Mouse (Mus musculus) hematopoietic stem cell, adult 5-6 weeks (primary cell): ENCODE measurements around the gene Gm5269. TPM values are rescaled to one million over a fixed set of nuclear protein-coding genes. Genes with fewer than 3 reads are reported as not detected.

Experiments
- ATAC-seq, 2 experiments: fragments of 125-278 bp in 1 of 2; replicated peaks in 1 of 2; 2 replicates each; pipeline ENCODE4 v1.8.0; 2016 to 2017; ENCODE audit warnings: inconsistent platforms in 2 of 2, mild to moderate bottlenecking in 2 of 2, moderate number of reproducible peaks in 2 of 2, low read depth in 1 of 2, moderate TSS enrichment in 1 of 2; ENCODE audit not compliant: low FRiP score in 2 of 2, poor library complexity in 2 of 2, severe bottlenecking in 2 of 2, insufficient read depth in 1 of 2, low TSS enrichment in 1 of 2
- total RNA-seq: library from RNA; stranded (forward); fragments of 172-1452, 232-1000 nt; gene quantifications from 2 replicates; pipeline ENCODE4 v1.2.3, GENCODE M21; 2017

Gm5269 gene
- total RNA-seq, result not detected in 2 replicates

DNA sequence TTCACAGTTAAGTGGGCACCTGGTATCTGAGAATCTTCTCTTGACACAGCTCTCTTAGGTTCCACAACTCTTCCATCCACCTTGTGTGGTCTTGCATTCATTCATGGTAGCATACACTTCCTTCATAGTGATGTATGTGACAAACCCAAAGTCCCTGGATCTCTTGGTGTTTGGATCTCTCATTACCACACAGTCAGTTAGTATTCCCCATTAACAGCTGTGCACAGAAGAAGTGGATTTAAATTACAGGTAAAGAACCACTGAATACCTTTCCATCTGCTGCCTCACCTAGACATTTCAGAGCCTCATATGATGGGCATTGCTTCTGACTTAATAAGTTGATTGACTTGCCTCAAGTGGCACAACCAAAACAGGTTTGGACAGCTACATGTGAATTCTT lies at the start of gene Gm5269:
Gene Gm5269, minus strand, starts transcription at position 101 of the 400 bp plus-strand sequence.
- no peak for ATAC-seq

GRCm38 (mm10) chr1:45931127-45931526 lies 41.1 kb upstream of the Gm5269 start:
- no peak for ATAC-seq

DNA sequence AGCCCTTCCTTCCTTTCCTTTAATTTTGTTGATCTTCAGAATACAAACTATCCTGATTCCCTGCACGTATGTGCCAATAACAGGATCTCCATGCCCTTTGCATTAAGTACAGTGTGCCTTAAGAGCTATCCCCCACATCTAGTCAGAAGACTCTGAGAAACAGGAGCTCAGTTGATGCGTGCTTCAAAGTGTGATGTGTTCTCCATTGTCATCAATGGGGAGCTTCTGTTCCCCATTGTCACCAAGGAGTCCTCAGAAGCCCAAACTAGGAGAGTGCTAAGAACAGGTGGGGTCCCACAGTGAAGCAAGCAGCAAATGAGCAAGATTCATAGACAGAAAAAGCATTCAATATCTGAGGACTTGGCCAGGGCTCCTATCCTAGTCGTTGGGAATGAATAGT lies 36.8 kb upstream of the Gm5269 start:
- no peak for ATAC-seq

DNA sequence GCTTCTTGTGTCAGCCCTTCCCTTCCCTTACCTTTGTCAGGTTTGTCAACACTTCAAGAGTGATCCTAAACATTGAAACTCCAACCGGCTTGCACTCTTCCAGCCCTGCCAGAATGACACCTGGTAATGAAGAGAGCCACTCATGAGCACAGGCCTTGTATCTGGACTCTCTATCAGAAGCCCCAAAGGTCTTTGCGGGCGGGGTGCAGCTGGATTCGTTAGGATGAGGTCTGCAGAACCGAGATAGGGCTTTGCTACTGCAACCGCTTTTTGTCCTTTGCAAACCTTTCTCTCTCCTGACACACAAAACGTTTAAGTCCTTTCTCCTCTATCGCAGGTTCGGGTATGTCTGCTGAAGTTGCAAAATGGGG lies 36.3 kb upstream of the Gm5269 start, which contains the start of gene Slc40a1:
Gene Slc40a1, minus strand, starts transcription at position 131 of the 371 bp plus-strand sequence.
- peak; percentile 12 to 34; a peak in 2 of 4 replicates for ATAC-seq

- peak; percentile 87 to 91 for ATAC-seq
Measured at GRCm38 (mm10) chr1:45925500-45926392, 35.7 kb upstream of the Gm5269 start.

DNA sequence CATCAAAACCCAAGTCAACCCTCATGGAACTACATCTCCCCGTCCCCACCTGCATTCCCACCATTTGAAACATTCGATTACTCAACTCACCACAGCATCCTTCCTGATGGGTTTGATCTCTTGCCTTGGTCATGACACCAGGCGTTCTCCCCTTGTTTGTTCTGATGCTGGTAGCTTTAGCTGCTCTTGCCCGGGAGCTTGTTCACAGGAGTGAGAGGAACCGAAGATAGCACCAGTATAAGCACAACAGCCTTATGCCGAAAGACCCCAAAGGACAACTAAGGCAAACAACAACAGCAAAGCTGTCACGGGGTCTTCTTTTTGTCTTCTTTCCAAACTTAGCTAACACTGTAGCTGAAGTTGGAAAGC lies 35.0 kb upstream of the Gm5269 start:
- peak; percentile 24 to 43; a peak in 3 of 4 replicates for ATAC-seq

GRCm38 (mm10) chr1:45924516-45924915 lies 34.4 kb upstream of the Gm5269 start:
- no peak; a peak in 1 of 4 replicates for ATAC-seq

GRCm38 (mm10) chr1:45923306-45923705 lies 33.2 kb upstream of the Gm5269 start:
- ATAC-seq, result no peak

DNA sequence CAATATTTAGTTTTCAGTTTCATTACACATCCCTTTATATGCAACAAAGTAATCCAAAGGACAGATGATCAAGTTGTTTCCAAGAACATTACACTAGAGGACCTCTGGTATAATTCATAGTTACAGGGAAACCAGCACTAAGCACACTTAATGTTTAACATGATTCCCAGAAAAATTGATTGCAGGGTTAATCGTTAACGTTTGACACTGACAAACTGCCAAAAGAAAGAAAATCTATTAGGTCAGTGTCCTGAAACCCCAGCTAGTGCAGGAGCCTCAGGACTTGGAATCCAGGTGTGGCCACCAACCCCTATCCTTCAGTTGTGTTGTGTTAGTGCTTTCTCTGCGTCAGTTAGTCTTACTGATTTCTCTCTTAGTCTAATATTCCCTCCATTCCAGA lies 30.6 kb upstream of the Gm5269 start:
- ATAC-seq, result no peak

DNA sequence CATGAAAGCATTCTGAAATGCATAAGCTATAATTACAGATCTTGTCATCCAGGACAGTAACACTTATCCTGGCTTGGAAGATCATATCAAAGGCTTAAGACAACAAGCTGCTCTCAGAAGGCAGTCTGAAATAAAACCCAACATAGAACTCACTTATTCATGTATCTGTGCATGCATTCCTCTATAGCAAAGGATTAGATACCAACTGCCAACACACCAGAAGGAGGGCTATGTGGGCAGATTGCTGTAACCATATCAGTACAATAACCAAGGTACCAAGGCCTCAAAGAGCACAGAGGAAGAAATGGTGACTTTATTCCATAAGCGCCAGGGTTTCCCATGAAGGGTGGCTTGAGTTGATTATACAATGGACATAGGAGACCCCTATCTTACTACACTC lies 29.7 kb upstream of the Gm5269 start:
- ATAC-seq, result no peak

GRCm38 (mm10) chr1:45917136-45917803 lies 27.2 kb upstream of the Gm5269 start:
- no peak for ATAC-seq

DNA sequence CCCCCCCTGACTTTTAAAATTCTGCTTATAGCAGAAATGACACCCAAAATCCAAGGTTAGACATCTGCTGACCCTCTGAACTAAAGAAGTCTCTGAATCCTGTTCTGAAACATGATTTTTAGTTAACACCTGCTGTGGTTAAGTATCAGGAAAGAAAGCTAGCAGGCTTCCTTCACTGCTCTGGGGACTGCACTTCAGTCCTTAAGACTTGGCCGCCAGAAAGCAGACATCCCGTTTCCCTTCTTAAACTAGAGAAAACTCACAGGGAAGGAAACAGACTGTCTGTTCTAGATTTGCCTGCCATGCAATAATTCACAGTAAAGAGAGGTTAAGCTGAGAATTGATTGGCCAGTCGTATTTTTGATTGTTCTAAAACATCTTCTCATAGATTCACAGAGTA lies 26.1 kb upstream of the Gm5269 start:
- ATAC-seq, result peak; percentile 70 to 76

- no peak for ATAC-seq
Measured at GRCm38 (mm10) chr1:45914236-45914635, 24.2 kb upstream of the Gm5269 start.

DNA sequence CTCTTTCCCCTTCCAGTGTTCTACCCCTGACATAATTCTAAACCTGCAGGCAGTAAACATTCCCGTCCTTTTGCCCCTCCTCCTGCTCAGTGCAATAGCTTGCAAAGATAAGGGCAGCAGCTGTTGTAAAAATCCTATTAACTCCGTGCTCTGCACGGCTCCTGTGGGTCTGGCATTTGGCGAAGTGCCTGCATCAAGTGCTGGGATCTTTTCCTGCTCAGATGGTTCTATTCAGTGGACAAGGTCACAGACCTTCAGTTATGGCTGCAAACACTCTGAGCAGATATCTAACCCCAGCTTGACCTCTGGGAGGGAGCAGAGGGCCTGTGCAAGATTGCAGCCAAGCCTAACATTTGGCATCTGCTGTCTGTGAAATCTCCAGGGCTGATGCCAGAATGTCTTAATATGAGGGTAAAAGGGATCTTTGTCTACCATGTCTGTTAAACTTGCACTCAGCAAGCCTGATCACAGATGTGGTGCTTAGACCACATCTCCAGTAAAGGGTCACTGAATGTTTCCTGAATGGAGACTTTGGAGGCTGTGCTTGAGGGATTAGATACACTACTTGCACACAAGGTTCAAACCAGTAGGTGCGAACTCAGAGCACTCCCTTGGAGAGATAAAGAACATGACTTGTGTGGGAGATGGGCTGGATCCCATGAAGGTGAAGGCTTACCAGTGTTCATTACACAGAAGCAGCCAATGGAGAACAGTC lies 15.2 kb upstream of the Gm5269 start:
- no peak for ATAC-seq

DNA sequence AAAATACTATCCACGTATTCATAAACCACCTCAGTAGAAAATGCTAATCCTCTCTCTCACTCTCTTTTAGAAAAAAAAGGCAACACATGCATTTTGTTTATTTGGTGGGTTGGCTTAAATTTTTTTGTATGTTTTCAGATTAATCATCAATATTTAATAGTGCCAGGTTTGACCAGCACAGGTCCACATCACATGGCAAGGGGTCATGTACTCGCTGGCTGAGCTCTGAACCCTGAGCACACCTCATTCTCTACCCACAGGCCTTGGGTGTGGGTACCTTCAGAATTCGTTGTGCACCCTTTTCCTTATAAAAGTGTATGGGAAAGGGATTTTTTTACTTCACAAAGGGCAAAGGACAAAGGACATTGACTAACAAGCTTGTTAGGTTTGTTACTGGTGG lies 14.1 kb upstream of the Gm5269 start:
- ATAC-seq, result no peak

- no peak for ATAC-seq
Measured at GRCm38 (mm10) chr1:45898044-45898443, 8.0 kb upstream of the Gm5269 start.

- no peak for ATAC-seq
Measured at GRCm38 (mm10) chr1:45894168-45894912, 4.3 kb upstream of the Gm5269 start.
